Mouse (Mus musculus) ES-Bruce4 (cell line): ENCODE data around the gene S100a6. TPM values are rescaled to one million over a fixed set of nuclear protein-coding genes. Genes with fewer than 3 reads are reported as not detected.

ENCODE experiments used
- H3K27ac ChIP-seq: 2 replicates; pipeline ENCODE4 v1.5.1; 2012; ENCODE audit warnings: low read length, inconsistent platforms; ENCODE audit not compliant: insufficient read depth
- H3K27me3 ChIP-seq: 2 replicates; pipeline ENCODE4 v1.6.1; 2012; ENCODE audit warnings: mild to moderate bottlenecking, low read length, inconsistent platforms; ENCODE audit not compliant: control insufficient read depth, poor library complexity, insufficient read depth, severe bottlenecking
- H3K36me3 ChIP-seq: 2 replicates; pipeline ENCODE4 v1.6.1; 2012; ENCODE audit warnings: inconsistent platforms, mild to moderate bottlenecking, low read length, moderate library complexity; ENCODE audit not compliant: control insufficient read depth, poor library complexity, insufficient read depth, severe bottlenecking
- H3K4me1 ChIP-seq: one replicate; pipeline ENCODE4 v1.8.1; 2011; ENCODE audit warnings: low read length; ENCODE audit not compliant: control insufficient read depth, insufficient read depth
- H3K4me3 ChIP-seq: 2 replicates; pipeline ENCODE4 v1.5.1; 2011; ENCODE audit warnings: low read depth, mild to moderate bottlenecking, low read length
- H3K9ac ChIP-seq: 2 replicates; pipeline ENCODE4 v1.6.1; 2012; ENCODE audit warnings: low read depth, mild to moderate bottlenecking, inconsistent platforms; ENCODE audit not compliant: poor library complexity, severe bottlenecking
- H3K9me3 ChIP-seq: replicated peaks from 2 replicates; pipeline ENCODE4 v1.6.1; 2012; ENCODE audit warnings: mild to moderate bottlenecking, low read length, inconsistent platforms; ENCODE audit not compliant: control insufficient read depth, poor library complexity, insufficient read depth, severe bottlenecking
- CTCF ChIP-seq: IDR thresholded peaks from one replicate; pipeline ENCODE4 v1.8.1; 2011; ENCODE audit warnings: low read depth, low read length
- EP300 ChIP-seq: IDR thresholded peaks from 2 replicates; pipeline ENCODE4 v1.6.1; 2011; ENCODE audit warnings: low read depth, low read length; ENCODE audit not compliant: insufficient read depth
- POLR2A ChIP-seq: IDR thresholded peaks from one replicate; pipeline ENCODE4 v1.8.1; 2011; ENCODE audit warnings: low read length; ENCODE audit not compliant: insufficient read depth
- polyA plus RNA-seq: library from polyadenylated mRNA; stranded (reverse); fragments of >200 nt; gene quantifications from 2 replicates; pipeline ENCODE4 v1.2.4, GENCODE M21; 2011; ENCODE audit warnings: low read depth; ENCODE audit not compliant: missing spikeins, insufficient read depth, insufficient read length

The S100a6 gene
- polyA plus RNA-seq, 1 experiment: 516 TPM

DNA sequence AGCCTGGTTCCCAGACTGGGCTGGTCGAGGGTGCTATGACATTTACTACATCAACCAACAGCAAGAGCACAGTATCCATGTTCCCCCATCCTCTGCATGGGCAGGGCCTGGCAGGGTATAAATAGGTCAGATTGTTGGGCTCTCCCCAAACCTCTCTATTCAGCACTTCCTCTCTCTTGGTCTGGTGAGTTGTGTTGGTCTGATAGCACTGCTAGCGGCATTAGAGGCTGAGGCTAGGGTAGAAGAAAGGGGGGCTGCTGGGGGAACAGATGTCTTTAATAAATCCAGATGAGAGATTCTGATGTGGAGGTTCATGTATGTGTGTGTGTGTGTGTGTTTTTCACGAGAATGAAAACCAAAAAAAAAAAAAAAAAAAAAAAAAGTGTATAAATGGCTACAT is 9.1 kb upstream of the S100a6 start, which contains the start of gene S100a4:
TSS of gene S100a4 (plus strand) at position 149 of the 400 bp plus-strand sequence.
- TF ChIP-seq POLR2A (no peak), CTCF (no peak), EP300 (no peak)
- H3K9me3 ChIP-seq: no peaks in the 10 kb centered on the region
- H3K4me3 ChIP-seq: no peak within 1 kb of the TSS
- no peaks in the 10 kb centered on the region for H3K36me3 ChIP-seq
- H3K4me1 ChIP-seq: no peaks in the 10 kb centered on the region
- no peak within 1 kb of the TSS for H3K27ac ChIP-seq
- no peaks in the 10 kb centered on the region for H3K27me3 ChIP-seq
- H3K9ac ChIP-seq: no peak within 1 kb of the TSS

DNA sequence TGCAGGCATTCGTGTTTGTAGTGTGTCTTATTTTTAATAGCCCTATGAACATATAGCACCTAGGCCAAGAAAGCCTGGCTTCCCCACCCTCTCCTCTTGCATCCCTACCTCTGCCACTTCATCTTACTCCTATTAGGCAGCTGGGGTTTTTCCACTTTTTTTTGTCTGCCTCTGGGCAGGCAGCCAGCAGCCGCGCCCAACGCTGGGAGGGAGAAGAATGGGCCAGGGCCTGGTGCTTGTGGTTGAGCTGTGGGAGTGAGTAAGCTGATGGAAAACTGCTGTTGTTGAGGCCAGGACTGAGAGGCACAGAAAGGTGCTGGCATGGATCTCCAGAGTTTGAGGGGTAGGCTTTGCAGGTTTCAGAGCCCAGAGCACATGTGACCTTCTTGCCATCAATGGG is 8.3 kb upstream of the S100a6 start:
- H3K27ac ChIP-seq: no peak overlapping the region

DNA sequence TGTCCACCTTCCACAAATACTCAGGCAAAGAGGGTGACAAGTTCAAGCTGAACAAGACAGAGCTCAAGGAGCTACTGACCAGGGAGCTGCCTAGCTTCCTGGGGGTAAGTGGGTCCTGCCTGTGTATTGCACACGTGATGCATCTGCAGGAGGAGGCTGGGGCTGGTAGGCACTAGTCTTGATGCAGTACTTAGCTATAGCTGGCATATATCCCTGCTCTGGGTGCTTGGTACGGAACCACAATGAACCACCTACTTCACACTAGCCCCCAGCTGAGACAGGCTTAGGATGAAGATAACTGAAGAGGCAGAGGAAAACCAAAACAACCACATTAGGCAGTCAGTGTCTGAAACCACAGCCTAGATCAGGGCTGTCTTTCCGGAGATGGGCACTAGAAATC is 7.6 kb upstream of the S100a6 start:
- Histone ChIP-seq H3K9ac (no peak overlapping the region), H3K27ac (no peak overlapping the region), H3K9me3 (no peaks in the 10 kb centered on the region), H3K27me3 (no peaks in the 10 kb centered on the region), H3K36me3 (no peaks in the 10 kb centered on the region), H3K4me3 (no peak overlapping the region), H3K4me1 (no peaks in the 10 kb centered on the region)
- no peak for TF ChIP-seq EP300
- TF ChIP-seq CTCF: no peak
- no peak for TF ChIP-seq POLR2A

More for the DNA sequence above, 8.3 kb upstream of the S100a6 start:
- Histone ChIP-seq H3K4me3 (no peak overlapping the region), H3K9ac (no peak overlapping the region), H3K4me1 (no peaks in the 10 kb centered on the region), H3K36me3 (no peaks in the 10 kb centered on the region), H3K9me3 (no peaks in the 10 kb centered on the region), H3K27me3 (no peaks in the 10 kb centered on the region)
- TF ChIP-seq POLR2A (no peak), EP300 (no peak), CTCF (no peak)

DNA sequence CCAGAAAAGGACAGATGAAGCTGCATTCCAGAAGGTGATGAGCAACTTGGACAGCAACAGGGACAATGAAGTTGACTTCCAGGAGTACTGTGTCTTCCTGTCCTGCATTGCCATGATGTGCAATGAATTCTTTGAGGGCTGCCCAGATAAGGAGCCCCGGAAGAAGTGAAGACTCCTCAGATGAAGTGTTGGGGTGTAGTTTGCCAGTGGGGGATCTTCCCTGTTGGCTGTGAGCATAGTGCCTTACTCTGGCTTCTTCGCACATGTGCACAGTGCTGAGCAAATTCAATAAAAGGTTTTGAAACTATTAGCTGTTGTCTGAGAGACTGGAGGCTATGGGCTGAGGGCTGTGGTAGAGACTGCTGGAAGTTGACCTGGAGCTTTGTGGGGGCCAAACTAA is 6.9 kb upstream of the S100a6 start:
- no peak overlapping the region for H3K4me3 ChIP-seq
- H3K9me3 ChIP-seq: no peaks in the 10 kb centered on the region
- no peaks in the 10 kb centered on the region for H3K27me3 ChIP-seq
- H3K36me3 ChIP-seq: no peaks in the 10 kb centered on the region
- no peak for TF ChIP-seq POLR2A
- no peak for TF ChIP-seq CTCF
- no peak for TF ChIP-seq EP300
- no peak overlapping the region for H3K9ac ChIP-seq
- no peaks in the 10 kb centered on the region for H3K4me1 ChIP-seq
- no peak overlapping the region for H3K27ac ChIP-seq

DNA sequence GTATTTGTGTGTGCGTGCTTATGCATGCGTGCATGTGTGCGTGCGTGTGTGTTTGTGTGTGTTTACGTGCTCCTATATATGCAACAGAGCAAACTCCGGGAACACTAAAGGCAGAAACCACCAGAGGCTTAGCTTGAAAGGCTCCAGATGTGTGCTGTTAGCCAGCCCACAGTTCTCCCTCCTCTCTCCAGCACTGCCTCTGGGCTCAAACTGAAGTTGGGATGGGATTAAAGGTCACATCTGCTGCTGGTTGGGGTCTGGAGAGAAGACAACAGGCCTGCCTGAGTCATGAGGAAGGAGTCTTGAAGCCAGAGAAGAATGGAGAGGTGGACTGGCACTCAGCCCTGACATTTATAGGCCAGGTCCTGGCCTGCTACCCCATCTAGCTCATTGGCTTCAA is 6.5 kb upstream of the S100a6 start:
- Histone ChIP-seq H3K27me3 (no peaks in the 10 kb centered on the region), H3K27ac (no peak overlapping the region), H3K4me3 (no peak overlapping the region), H3K9ac (no peak overlapping the region), H3K9me3 (no peaks in the 10 kb centered on the region), H3K4me1 (no peaks in the 10 kb centered on the region), H3K36me3 (no peaks in the 10 kb centered on the region)
- TF ChIP-seq CTCF: no peak
- no peak for TF ChIP-seq EP300
- TF ChIP-seq POLR2A: no peak

DNA sequence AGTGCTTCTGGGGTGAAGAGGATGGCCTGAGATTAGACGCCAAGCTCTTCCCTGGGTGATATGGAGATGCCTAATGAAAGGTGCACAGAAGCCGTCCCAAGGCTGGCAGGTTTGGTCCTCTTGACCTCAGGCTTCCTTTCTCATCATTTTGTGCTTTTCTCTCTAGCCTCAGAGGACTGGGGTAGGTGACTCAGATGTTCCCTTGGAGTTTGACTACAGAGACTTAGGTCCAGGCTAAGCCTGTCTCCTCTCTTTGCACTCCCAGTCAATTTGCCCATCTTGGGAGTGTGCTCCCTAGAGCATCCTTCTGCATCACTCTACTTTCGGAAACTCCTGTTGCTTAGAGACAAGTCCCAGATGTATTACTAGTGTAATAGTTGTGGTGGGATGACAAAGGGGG is 5.3 kb upstream of the S100a6 start:
- TF ChIP-seq CTCF (no peak), EP300 (no peak), POLR2A (no peak)
- H3K27ac ChIP-seq: no peak overlapping the region

More for the DNA sequence above, 5.3 kb upstream of the S100a6 start:
- Histone ChIP-seq H3K9me3 (no peaks in the 10 kb centered on the region), H3K4me3 (no peak overlapping the region), H3K4me1 (no peaks in the 10 kb centered on the region), H3K36me3 (no peaks in the 10 kb centered on the region), H3K27me3 (no peaks in the 10 kb centered on the region), H3K9ac (no peak overlapping the region)
